Mouse (Mus musculus) megakaryocyte, embryonic 14.5 days (primary cell): ENCODE results near the gene D930020B18Rik.

ENCODE experiments used
- FLI1 ChIP-seq: IDR thresholded peaks from 2 replicates; pipeline ENCODE4 v1.6.1; 2012; ENCODE audit warnings: low read length, inconsistent platforms, mixed read lengths
- GATA1 ChIP-seq: IDR thresholded peaks from 3 replicates; pipeline ENCODE4 v1.6.1; 2012; ENCODE audit warnings: mixed read lengths, low read length, inconsistent platforms, borderline replicate concordance

GRCm38 (mm10) chr10:121739548-121740505 lies 98.4 kb downstream of the D930020B18Rik start, which contains the start of gene BC048403:
- TF ChIP-seq GATA1 = no peak
- no peak for TF ChIP-seq FLI1
